Mouse (Mus musculus): ENCODE results near the gene Slc12a7. TPM values are rescaled to one million over a fixed set of nuclear protein-coding genes. Genes with fewer than 3 reads are reported as not detected.

Slc12a7 gene
- polyA plus RNA-seq, 1 experiment from 2014 or later: 44.8 TPM

DNA sequence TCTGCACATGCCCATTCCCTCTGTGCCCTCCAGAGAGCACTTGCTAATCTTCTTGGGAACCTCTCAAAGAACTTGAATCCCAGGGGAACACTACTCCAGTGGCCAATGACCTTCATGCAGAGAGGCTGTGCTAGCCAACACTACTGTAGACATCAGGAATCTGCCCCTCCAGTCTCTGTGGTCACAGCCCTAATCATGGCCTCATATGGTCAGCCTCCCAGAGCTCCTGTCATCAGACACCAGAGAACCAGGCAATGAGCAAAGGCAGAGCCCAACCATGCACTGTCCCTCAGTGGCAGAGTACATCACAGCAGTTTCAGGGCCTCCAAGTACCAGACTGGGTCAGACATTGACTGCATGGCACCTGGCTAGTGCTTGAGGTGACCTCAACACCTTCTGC, 109.8 kb downstream of the Slc12a7 start:
- Histone ChIP-seq H3K27me3 (ENCODE audit: control insufficient read depth, insufficient read depth, low read length) (peaks cover 11% of the 10 kb centered on the region), H3K9me3 (ENCODE audit: control insufficient read depth, low read length) (no peaks in the 10 kb centered on the region), H3K4me1 (ENCODE audit: control insufficient read depth, insufficient read depth, low read length) (no peaks in the 10 kb centered on the region; the same call in 1 of the 2 replicates), H3K27ac (ENCODE audit: low read depth, low read length) (no peak overlapping the region), H3K4me3 (ENCODE audit: low read depth, low read length) (no peak overlapping the region), H3K4me2 (ENCODE audit: low read depth) (no peak overlapping the region), H3K9ac (ENCODE audit: low read length) (no peak overlapping the region), H3K36me3 (ENCODE audit: control insufficient read depth, insufficient read depth, low read length) (no peaks in the 10 kb centered on the region)
- DNase-seq (ENCODE audit: low spot score): no peak
- ATAC-seq (ENCODE audit: insufficient read depth, low FRiP score, low TSS enrichment): no peak

DNA sequence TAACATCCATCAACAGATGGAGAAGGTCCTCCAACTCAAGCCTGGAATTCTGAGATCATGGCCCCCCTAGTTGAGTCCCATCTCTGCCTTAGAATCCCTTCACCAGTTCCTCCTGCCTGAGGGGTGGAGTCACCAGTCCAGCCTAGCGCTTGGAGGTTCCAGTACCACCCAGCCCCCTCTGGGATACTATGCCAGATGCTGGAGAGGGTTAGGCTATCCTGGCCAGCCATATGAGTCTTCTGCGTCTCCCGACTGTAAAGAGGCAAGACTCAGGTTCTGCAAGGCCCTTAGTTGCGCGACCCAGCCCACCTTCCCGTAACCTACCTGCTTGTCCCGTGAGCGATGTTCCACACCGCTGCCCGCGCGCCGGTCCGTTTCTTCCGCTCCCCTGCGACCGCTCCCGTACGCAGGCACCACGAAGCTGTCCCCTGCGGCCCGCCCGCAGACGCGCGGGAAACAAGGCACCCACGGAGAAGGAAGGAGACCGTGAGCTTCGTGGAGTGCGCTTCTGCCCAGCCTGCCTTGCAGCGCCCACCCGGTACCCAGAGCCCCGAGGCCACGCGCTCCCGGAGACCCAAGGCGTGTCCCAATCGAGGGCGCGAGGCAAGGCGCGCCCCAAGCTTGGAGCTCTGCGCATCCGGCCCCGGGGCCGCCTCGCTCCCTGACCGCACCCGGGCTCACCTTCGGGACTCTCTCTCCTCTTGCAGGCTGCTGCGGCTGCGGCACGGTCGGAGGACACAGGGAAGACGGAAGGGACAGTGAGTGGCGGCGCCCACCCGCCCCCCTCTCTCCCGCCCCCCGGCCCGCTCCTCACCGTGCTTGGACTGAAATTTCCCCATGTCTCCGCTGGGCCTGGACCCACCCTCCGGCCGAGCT, 113.9 kb downstream of the Slc12a7 start:
- peaks cover 11% of the 10 kb centered on the region for H3K27me3 ChIP-seq (ENCODE audit: control insufficient read depth, insufficient read depth, low read length)
- under 1% methylated on average over 55 of the region's 65 CpGs for WGBS

DNA sequence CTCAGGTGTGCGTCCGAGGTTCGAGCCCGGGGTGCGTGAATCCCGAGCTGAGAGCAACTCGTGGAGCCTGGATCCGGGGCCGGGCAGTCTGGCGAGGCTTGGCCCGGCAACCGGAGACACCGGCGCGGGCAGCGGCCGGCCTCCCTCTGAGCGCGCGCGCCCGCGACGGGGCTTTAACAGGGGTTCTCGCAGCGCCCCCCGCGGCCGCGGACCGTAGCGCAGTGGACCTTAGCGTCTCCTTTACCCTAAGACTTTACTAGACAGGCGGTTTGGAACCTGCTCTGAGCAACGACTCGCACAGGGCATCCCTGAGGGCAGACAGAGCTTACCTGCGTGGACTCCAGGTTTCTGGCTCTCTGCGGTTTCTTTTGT, 114.6 kb downstream of the Slc12a7 start, which contains the start of gene Nkd2:
Gene Nkd2, minus strand, starts transcription at position 167 of the 372 bp plus-strand sequence.
- under 1% methylated on average over 31 of the region's 38 CpGs for WGBS
- H3K27me3 ChIP-seq (ENCODE audit: control insufficient read depth, insufficient read depth, low read length): peaks cover 11% of the 10 kb centered on the region

More for the DNA sequence above, 113.9 kb downstream of the Slc12a7 start:
- no peak overlapping the region for H3K27ac ChIP-seq (ENCODE audit: low read depth, low read length)
- DNase-seq (ENCODE audit: low spot score) (peak; percentile 54), ATAC-seq (ENCODE audit: insufficient read depth, low FRiP score, low TSS enrichment) (peak; percentile 60)
- no peaks in the 10 kb centered on the region for H3K36me3 ChIP-seq (ENCODE audit: control insufficient read depth, insufficient read depth, low read length)
- H3K4me3 ChIP-seq (ENCODE audit: low read depth, low read length): peak overlapping the region; percentile 65
- H3K4me1 ChIP-seq (ENCODE audit: control insufficient read depth, insufficient read depth, low read length): no peaks in the 10 kb centered on the region
- peak overlapping the region; percentile 92 for H3K4me2 ChIP-seq (ENCODE audit: low read depth)
- no peaks in the 10 kb centered on the region for H3K9me3 ChIP-seq (ENCODE audit: control insufficient read depth, low read length)
- H3K9ac ChIP-seq (ENCODE audit: low read length): peak overlapping the region; percentile 66

More for the DNA sequence above, 114.6 kb downstream of the Slc12a7 start, which contains the start of gene Nkd2:
- Histone ChIP-seq H3K9me3 (ENCODE audit: control insufficient read depth, low read length) (no peaks in the 10 kb centered on the region), H3K27ac (ENCODE audit: low read depth, low read length) (no peak within 1 kb of the TSS), H3K4me2 (ENCODE audit: low read depth) (peak within 1 kb of the TSS; percentile 92), H3K36me3 (ENCODE audit: control insufficient read depth, insufficient read depth, low read length) (no peaks in the 10 kb centered on the region), H3K9ac (ENCODE audit: low read length) (peak within 1 kb of the TSS; percentile 66), H3K4me1 (ENCODE audit: control insufficient read depth, insufficient read depth, low read length) (no peaks in the 10 kb centered on the region), H3K4me3 (ENCODE audit: low read depth, low read length) (peak within 1 kb of the TSS; percentile 65)
- ATAC-seq (ENCODE audit: insufficient read depth, low FRiP score, low TSS enrichment): peak; percentile 80
- DNase-seq (ENCODE audit: low spot score): peak; percentile 93

Other genes with a start within 250 kb of the Slc12a7 start
- 0.20 TPM in 1 of 2 replicates, not detected in the other for gene Slc6a3, start 196.3 kb upstream of the Slc12a7 start, polyA plus RNA-seq (2014; fragmentation: Nextera tagmentation; extraction: Ambion mirVana)
- gene Clptm1l, start 129.1 kb upstream of the Slc12a7 start, polyA plus RNA-seq (2014; fragmentation: Nextera tagmentation; extraction: Ambion mirVana): 128 and 131 TPM in 2 replicates
- gene Tert, start 106.2 kb upstream of the Slc12a7 start, polyA plus RNA-seq (2014; fragmentation: Nextera tagmentation; extraction: Ambion mirVana): 3.3 and 3.7 TPM in 2 replicates
- not detected in 2 replicates for gene Slc6a18, start 55.1 kb upstream of the Slc12a7 start, polyA plus RNA-seq (2014; fragmentation: Nextera tagmentation; extraction: Ambion mirVana)
- gene Slc6a19, start 28.2 kb upstream of the Slc12a7 start, polyA plus RNA-seq (2014; fragmentation: Nextera tagmentation; extraction: Ambion mirVana): 0.28 and 0.52 TPM in 2 replicates
- 20.0 and 21.5 TPM in 2 replicates for gene Nkd2, start 114.5 kb downstream of the Slc12a7 start, polyA plus RNA-seq (2014; fragmentation: Nextera tagmentation; extraction: Ambion mirVana)
- gene Trip13, start 204.7 kb downstream of the Slc12a7 start, polyA plus RNA-seq (2014; fragmentation: Nextera tagmentation; extraction: Ambion mirVana): 47.5 and 48.1 TPM in 2 replicates
- 77.6 and 80.3 TPM in 2 replicates for gene Brd9, start 204.7 kb downstream of the Slc12a7 start, polyA plus RNA-seq (2014; fragmentation: Nextera tagmentation; extraction: Ambion mirVana)
- not detected in 2 replicates for gene Zdhhc11, start 230.8 kb downstream of the Slc12a7 start, polyA plus RNA-seq (2014; fragmentation: Nextera tagmentation; extraction: Ambion mirVana)

Data from neural tube, embryonic 11.5 days (tissue).